Mouse (Mus musculus): ENCODE results near the gene Cfap126. TPM values are rescaled to one million over a fixed set of nuclear protein-coding genes. Genes with fewer than 3 reads are reported as not detected.
A peak's percentile ranks its signal among the peaks of the same experiment; 100 is the strongest.
"Not testable (repeated sequence)": the region's sequence is repeated elsewhere in the genome, so short reads cannot be mapped to it uniquely, and the experiment has no call there.

Gene Cfap126
- polyA plus RNA-seq (2015; fragmentation: Nextera tagmentation; extraction: Ambion mirVana): 2.8 and 2.9 TPM in 2 replicates

- Histone ChIP-seq H3K9ac (peak within 1 kb of the TSS; percentile 74), H3K27me3 (no peaks in the 10 kb centered on the region), H3K9me3 (no peaks in the 10 kb centered on the region), H3K4me1 (replicated peaks) (peaks cover 30% of the 10 kb centered on the region), H3K4me2 (peak within 1 kb of the TSS; percentile 73), H3K27ac (replicated peaks) (peak within 1 kb of the TSS; percentile 76), H3K4me3 (peak within 1 kb of the TSS; percentile 49), H3K36me3 (no peaks in the 10 kb centered on the region)
- WGBS: under 1% methylated on average over 24 of the region's 24 CpGs
- ATAC-seq (ENCODE audit: low read depth): no peak
Measured at GRCm38 (mm10) chr1:171113873-171114299, at the start of gene Cfap126. Gene Cfap126 (plus strand): TSS chr1:171113918.

DNA sequence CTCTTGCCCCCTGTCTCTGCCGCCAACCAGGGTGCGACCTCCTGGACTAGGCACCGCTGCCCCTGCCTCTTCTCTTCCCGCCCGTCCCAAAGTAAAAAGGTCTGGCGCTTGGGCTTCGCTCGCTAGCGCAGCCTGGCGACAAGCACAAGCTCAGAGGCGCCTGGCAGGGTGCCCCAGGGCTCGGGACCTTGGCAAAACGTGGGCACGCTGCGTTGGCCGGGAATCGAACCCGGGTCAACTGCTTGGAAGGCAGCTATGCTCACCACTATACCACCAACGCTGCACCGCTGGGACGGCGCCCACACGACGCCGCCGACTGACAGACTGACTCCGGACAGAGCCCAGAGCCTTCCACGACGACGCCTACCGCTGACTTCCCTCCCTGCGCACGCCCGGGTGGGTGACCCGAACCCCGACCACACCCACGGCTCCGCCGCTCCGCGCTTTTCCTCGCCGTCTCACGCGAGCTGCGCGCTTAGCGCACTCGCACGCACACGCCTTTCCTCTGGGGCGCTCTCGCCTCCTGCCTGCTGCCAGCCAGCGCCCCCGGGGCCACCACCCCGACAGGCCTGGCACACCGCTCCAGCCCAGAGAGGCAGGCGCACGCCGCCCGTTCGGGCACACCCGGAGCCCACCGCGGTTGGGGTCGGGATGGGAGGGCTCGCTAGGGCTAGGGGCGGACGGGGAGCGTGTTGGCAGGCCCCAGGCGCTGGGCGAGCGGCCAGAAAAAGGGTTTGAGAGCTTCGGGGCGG is 49.1 kb upstream of the Cfap126 start, which contains the start of gene Fcgr3:
Gene Fcgr3 (minus strand): TSS at position 445 of the 752 bp plus-strand sequence.
- ATAC-seq (ENCODE audit: low read depth): peak; percentile 60
- Histone ChIP-seq H3K4me2 (peak within 1 kb of the TSS; percentile 43), H3K27me3 (peaks cover 48% of the 10 kb centered on the region), H3K4me3 (peak within 1 kb of the TSS; percentile 29)
- 2% methylated on average over 44 of the region's 75 CpGs for WGBS
- H3K27ac ChIP-seq (replicated peaks); H3K36me3 ChIP-seq; H3K9ac ChIP-seq; H3K9me3 ChIP-seq; H3K4me1 ChIP-seq (replicated peaks): not testable (repeated sequence)

DNA sequence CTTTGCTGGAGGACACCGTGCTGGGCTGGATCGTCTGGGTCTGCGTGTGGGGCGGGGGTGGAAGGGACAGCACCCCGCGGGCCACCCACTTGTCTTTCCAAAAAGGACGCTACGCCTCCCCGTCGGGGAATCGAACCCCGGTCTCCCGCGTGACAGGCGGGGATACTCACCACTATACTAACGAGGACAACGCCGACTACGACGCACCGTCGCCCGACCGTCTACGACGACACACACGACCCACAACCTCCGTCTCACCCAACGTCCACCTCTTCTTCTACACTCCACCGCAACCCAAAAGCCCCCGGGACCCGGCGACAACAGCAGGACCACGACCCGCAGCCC is 48.5 kb upstream of the Cfap126 start:
- WGBS: under 1% methylated on average over 24 of the region's 35 CpGs
- H3K4me2 ChIP-seq: peak overlapping the region; percentile 41
- H3K27ac ChIP-seq (replicated peaks); H3K4me1 ChIP-seq (replicated peaks); H3K36me3 ChIP-seq; H3K9ac ChIP-seq; H3K9me3 ChIP-seq: not testable (repeated sequence)
- H3K4me3 ChIP-seq: peak overlapping the region; percentile 29
- H3K27me3 ChIP-seq: peaks cover 51% of the 10 kb centered on the region
- peak; percentile 41 for ATAC-seq (ENCODE audit: low read depth)

DNA sequence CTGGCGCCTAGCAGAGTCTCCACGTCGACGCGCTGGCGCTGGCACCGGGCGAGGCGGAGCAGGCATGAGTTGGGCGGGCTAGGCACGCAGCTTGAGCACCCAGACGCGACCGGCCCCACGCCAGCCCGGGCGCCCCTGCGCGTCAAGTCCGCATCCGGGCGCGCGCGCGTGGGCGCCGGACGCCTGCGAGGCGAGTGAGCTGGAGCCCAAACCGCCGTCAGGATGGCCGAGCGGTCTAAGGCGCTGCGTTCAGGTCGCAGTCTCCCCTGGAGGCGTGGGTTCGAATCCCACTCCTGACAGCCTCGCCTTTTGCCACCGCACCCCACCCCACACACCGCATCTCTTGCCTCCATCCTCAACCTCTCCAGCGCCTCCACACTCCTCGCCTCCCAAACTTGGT is 48.0 kb upstream of the Cfap126 start:
- H3K36me3 ChIP-seq; H3K9me3 ChIP-seq; H3K9ac ChIP-seq; H3K4me1 ChIP-seq (replicated peaks); H3K27ac ChIP-seq (replicated peaks): not testable (repeated sequence)
- Histone ChIP-seq H3K27me3 (peaks cover 52% of the 10 kb centered on the region), H3K4me3 (peak overlapping the region; percentile 26), H3K4me2 (peak overlapping the region; percentile 43)
- peak; percentile 7 for ATAC-seq (ENCODE audit: low read depth)
- WGBS: 7% methylated on average over 31 of the region's 45 CpGs

DNA sequence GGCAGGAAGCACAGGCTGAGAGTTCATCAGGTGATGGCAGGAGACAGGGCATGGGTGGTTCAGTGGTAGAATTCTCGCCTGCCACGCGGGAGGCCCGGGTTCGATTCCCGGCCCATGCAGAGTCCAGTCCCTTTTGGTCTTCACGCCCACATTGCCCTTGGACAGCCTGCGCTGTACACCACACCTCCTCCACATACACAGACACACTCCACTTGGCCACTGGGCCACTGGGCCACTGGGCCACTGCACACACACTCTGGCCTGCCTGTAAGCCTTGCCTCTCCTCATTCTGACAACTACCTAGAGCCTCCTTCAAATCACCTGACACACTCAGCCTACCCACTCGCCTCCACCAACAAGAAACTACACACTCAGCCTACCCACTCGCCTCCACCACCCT is 47.1 kb upstream of the Cfap126 start:
- peak; percentile 10; the same call in 1 of the 2 replicates for ATAC-seq (ENCODE audit: low read depth)
- H3K36me3 ChIP-seq; H3K9me3 ChIP-seq; H3K4me3 ChIP-seq; H3K4me1 ChIP-seq (replicated peaks); H3K27ac ChIP-seq (replicated peaks); H3K9ac ChIP-seq; H3K4me2 ChIP-seq: not testable (repeated sequence)
- peaks cover 51% of the 10 kb centered on the region for H3K27me3 ChIP-seq
- 19% methylated on average over 4 of the region's 10 CpGs for WGBS

DNA sequence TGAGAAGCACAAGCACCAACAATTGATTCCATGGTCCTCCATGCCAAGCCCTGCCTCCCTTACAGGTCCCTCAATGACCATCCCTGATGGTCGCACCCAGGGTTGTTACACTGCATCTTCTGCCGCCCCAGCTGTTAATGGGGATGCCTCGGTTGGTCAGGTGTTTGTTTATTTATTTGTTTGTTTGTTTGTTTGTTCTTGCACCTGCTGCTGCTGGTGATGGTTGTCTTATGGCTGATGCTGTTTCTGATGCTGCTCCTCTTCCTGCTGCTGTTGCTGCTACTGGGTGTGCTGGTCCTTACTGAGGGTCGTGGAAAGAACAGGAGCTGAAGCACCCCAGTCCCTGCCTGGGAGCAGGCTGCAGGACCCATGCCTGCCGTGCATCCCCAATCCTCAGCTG is 45.8 kb upstream of the Cfap126 start:
- WGBS: 53% methylated on average over 5 of the region's 5 CpGs
- not testable (repeated sequence) for H3K4me3 ChIP-seq; H3K4me1 ChIP-seq (replicated peaks); ATAC-seq (ENCODE audit: low read depth); H3K4me2 ChIP-seq; H3K27ac ChIP-seq (replicated peaks); H3K9me3 ChIP-seq; H3K9ac ChIP-seq; H3K36me3 ChIP-seq
- peaks cover 49% of the 10 kb centered on the region for H3K27me3 ChIP-seq

GRCm38 (mm10) chr1:171069508-171069907 is 44.2 kb upstream of the Cfap126 start:
- H3K9ac ChIP-seq; ATAC-seq (ENCODE audit: low read depth); H3K4me2 ChIP-seq; H3K9me3 ChIP-seq; H3K36me3 ChIP-seq; H3K4me3 ChIP-seq; H3K4me1 ChIP-seq (replicated peaks); H3K27ac ChIP-seq (replicated peaks): not testable (repeated sequence)
- peaks cover 45% of the 10 kb centered on the region for H3K27me3 ChIP-seq
- 65% methylated on average over 3 of the region's 3 CpGs for WGBS

GRCm38 (mm10) chr1:171070879-171071278 is 42.8 kb upstream of the Cfap126 start:
- not testable (repeated sequence) for H3K4me1 ChIP-seq (replicated peaks); H3K27ac ChIP-seq (replicated peaks); ATAC-seq (ENCODE audit: low read depth); H3K9me3 ChIP-seq; H3K4me3 ChIP-seq; H3K9ac ChIP-seq; H3K36me3 ChIP-seq
- Histone ChIP-seq H3K4me2 (0 out of 2 replicates have a peak overlapping the region, but pooled peaks have one; percentile 14), H3K27me3 (peaks cover 38% of the 10 kb centered on the region)
- WGBS: 23% methylated on average over 15 of the region's 16 CpGs

DNA sequence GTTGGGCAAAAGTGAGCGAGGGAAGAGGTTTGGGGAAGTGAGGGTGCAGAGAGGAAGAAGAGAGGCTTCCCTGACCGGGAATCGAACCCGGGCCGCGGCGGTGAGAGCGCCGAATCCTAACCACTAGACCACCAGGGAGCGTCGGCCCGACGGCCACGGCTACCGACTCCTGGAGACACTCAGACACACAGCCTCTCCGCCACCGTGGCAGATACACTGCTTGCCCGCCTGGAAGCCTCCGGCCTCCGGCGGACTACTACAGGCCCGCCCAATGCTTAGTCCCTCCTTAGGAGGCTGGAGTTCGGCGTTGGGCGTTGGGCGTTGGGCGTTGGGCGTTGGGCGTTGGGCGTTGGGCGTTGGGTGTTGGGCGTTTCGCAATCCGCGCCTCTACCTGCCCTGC is 42.0 kb upstream of the Cfap126 start:
- H3K4me1 ChIP-seq (replicated peaks); H3K27ac ChIP-seq (replicated peaks); H3K36me3 ChIP-seq; H3K9ac ChIP-seq; H3K4me2 ChIP-seq; H3K9me3 ChIP-seq; H3K4me3 ChIP-seq: not testable (repeated sequence)
- 0% methylated on average over 1 of the region's 35 CpGs for WGBS
- peaks cover 33% of the 10 kb centered on the region for H3K27me3 ChIP-seq
- peak; percentile 28 for ATAC-seq (ENCODE audit: low read depth)

GRCm38 (mm10) chr1:171072217-171072616 is 41.5 kb upstream of the Cfap126 start:
- ATAC-seq (ENCODE audit: low read depth): peak; percentile 25; the same call in 1 of the 2 replicates
- no CpG with 5 or more reads among the region's 45 CpGs for WGBS

GRCm38 (mm10) chr1:171074283-171074682 is 39.4 kb upstream of the Cfap126 start:
- not testable (repeated sequence) for H3K4me2 ChIP-seq; H3K27ac ChIP-seq (replicated peaks); H3K9me3 ChIP-seq; H3K36me3 ChIP-seq; H3K4me3 ChIP-seq; H3K4me1 ChIP-seq (replicated peaks); ATAC-seq (ENCODE audit: low read depth); H3K9ac ChIP-seq
- WGBS: 12% methylated on average over 4 of the region's 10 CpGs
- H3K27me3 ChIP-seq: peaks cover 42% of the 10 kb centered on the region

More at GRCm38 (mm10) chr1:171072217-171072616, 41.5 kb upstream of the Cfap126 start:
- not testable (repeated sequence) for H3K36me3 ChIP-seq; H3K27ac ChIP-seq (replicated peaks); H3K9ac ChIP-seq; H3K4me2 ChIP-seq; H3K9me3 ChIP-seq; H3K4me3 ChIP-seq; H3K4me1 ChIP-seq (replicated peaks)
- peaks cover 35% of the 10 kb centered on the region for H3K27me3 ChIP-seq

DNA sequence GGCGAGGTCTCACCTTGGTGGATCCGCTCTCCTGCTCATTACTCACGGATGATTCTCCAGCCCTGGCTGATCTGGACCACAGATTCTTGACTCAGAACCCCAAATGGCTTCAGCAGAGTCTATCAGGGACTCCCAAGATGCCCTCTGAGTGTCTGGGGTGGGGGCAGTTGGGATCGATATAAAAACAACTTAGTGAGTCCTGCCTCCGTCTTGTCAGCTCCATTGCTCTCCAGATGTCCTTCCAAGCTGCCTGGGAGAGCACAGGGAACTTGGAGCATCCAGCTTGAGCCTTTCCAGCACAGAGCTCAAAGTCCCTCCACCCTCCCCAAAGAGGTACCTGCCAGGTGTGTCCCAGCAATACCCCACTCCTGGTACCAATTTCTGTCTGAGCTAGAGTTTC is 37.5 kb upstream of the Cfap126 start:
- not testable (repeated sequence) for H3K36me3 ChIP-seq; H3K4me2 ChIP-seq; ATAC-seq (ENCODE audit: low read depth)

GRCm38 (mm10) chr1:171077192-171077591 is 36.5 kb upstream of the Cfap126 start:
- H3K27me3 ChIP-seq: peaks cover 39% of the 10 kb centered on the region
- WGBS: 41% methylated on average over 5 of the region's 5 CpGs
- H3K9me3 ChIP-seq; ATAC-seq (ENCODE audit: low read depth); H3K9ac ChIP-seq; H3K4me1 ChIP-seq (replicated peaks); H3K27ac ChIP-seq (replicated peaks); H3K36me3 ChIP-seq; H3K4me3 ChIP-seq; H3K4me2 ChIP-seq: not testable (repeated sequence)

More for the DNA sequence above, 37.5 kb upstream of the Cfap126 start:
- 71% methylated on average over 5 of the region's 5 CpGs for WGBS
- H3K4me1 ChIP-seq (replicated peaks); H3K9ac ChIP-seq; H3K9me3 ChIP-seq; H3K4me3 ChIP-seq; H3K27ac ChIP-seq (replicated peaks): not testable (repeated sequence)
- peaks cover 31% of the 10 kb centered on the region for H3K27me3 ChIP-seq
